Mouse (Mus musculus) G1E (cell line): ENCODE measurements around the gene Zfp710. TPM values are rescaled to one million over a fixed set of nuclear protein-coding genes. Genes with fewer than 3 reads are reported as not detected.

ENCODE experiments used
- ATAC-seq: 2 replicates; pipeline ENCODE4 v1.8.0; 2016; ENCODE audit warnings: mild to moderate bottlenecking; ENCODE audit not compliant: insufficient number of reproducible peaks, poor library complexity, low FRiP score, severe bottlenecking; ENCODE audit errors: extremely low read depth
- DNase-seq: peaks from one replicate; pipeline ENCODE4 v3.0.0; 2012; ENCODE audit warnings: low spot score
- H3K27me3 ChIP-seq: 2 replicates; pipeline ENCODE4 v1.6.1; 2012; ENCODE audit warnings: mild to moderate bottlenecking, low read length, inconsistent platforms; ENCODE audit not compliant: insufficient read depth
- H3K36me3 ChIP-seq: replicated peaks from 2 replicates; pipeline ENCODE3; 2012; ENCODE audit warnings: mild to moderate bottlenecking, inconsistent platforms
- H3K4me1 ChIP-seq: 2 replicates; pipeline ENCODE4 v1.6.1; 2012; ENCODE audit warnings: low read depth, low read length, inconsistent platforms, mixed read lengths; ENCODE audit not compliant: insufficient read depth
- H3K4me3 ChIP-seq: 2 replicates; pipeline ENCODE4 v1.5.1; 2012; ENCODE audit warnings: low read depth, mild to moderate bottlenecking, inconsistent platforms, low read length, moderate library complexity, mixed read lengths
- H3K9me3 ChIP-seq: replicated peaks from 2 replicates; pipeline ENCODE4 v1.6.1; 2012; ENCODE audit warnings: inconsistent platforms
- CTCF ChIP-seq: IDR thresholded peaks from 2 replicates; pipeline ENCODE4 v1.5.1; 2012; ENCODE audit warnings: low read depth, low read length, inconsistent platforms, mixed read lengths
- GATA1 ChIP-seq: IDR thresholded peaks from 2 replicates; pipeline ENCODE4 v1.6.1; 2012; ENCODE audit warnings: borderline replicate concordance, low read length, inconsistent platforms, mixed read lengths
- GATA2 ChIP-seq: IDR thresholded peaks from 2 replicates; pipeline ENCODE4 v1.6.1; 2012; ENCODE audit warnings: low read depth, low read length, inconsistent platforms, borderline replicate concordance
- POLR2AphosphoS5 ChIP-seq: IDR thresholded peaks from 2 replicates; pipeline ENCODE4 v1.6.1; 2012; ENCODE audit warnings: low read depth, low read length, inconsistent platforms; ENCODE audit not compliant: insufficient replicate concordance
- TAL1 ChIP-seq: conservative IDR thresholded peaks from 2 replicates; pipeline ENCODE4 v1.6.1; 2012; ENCODE audit warnings: low read depth, low read length, inconsistent platforms, mixed read lengths
- polyA plus RNA-seq: library from polyadenylated mRNA; stranded (reverse); fragments of >175 nt; gene quantifications from 2 replicates; pipeline ENCODE4 v1.2.3, GENCODE M21; 2012
- total RNA-seq, 2 experiments: library from RNA; stranded (forward) in 1 of 2; stranded (reverse) in 1 of 2; fragments of 200-1000 nt in 1 of 2; fragments of >200 nt in 1 of 2; fragmentation: Nextera tagmentation in 1 of 2; gene quantifications; 2 replicates each; pipeline ENCODE4 v1.2.3; 2014 to 2017

Gene Zfp710
- total and polyA plus RNA-seq, 3 experiments: 10.7 to 53.7 (median 25.1) TPM

GRCm38 (mm10) chr7:80088191-80088590 lies 63.6 kb downstream of the Zfp710 start:
- Histone ChIP-seq H3K36me3 (peaks cover 96% of the 10 kb centered on the region), H3K4me3 (no peak overlapping the region), H3K4me1 (peaks cover 30% of the 10 kb centered on the region), H3K27me3 (no peaks in the 10 kb centered on the region), H3K9me3 (no peaks in the 10 kb centered on the region)
- DNase-seq: no peak
- TF ChIP-seq TAL1: no peak
- no peak for TF ChIP-seq GATA1
- TF ChIP-seq POLR2AphosphoS5: no peak
- TF ChIP-seq GATA2: no peak
- no peak for TF ChIP-seq CTCF
- no peak for ATAC-seq

- no peak overlapping the region for H3K4me3 ChIP-seq
- no peaks in the 10 kb centered on the region for H3K27me3 ChIP-seq
- no peak for DNase-seq
- peaks cover 98% of the 10 kb centered on the region for H3K36me3 ChIP-seq
- no peak for ATAC-seq
- no peaks in the 10 kb centered on the region for H3K9me3 ChIP-seq
- TF ChIP-seq GATA2 (no peak), CTCF (no peak), POLR2AphosphoS5 (no peak), TAL1 (no peak), GATA1 (no peak)
- peaks cover 16% of the 10 kb centered on the region for H3K4me1 ChIP-seq
Measured at GRCm38 (mm10) chr7:80090191-80091003, 65.8 kb downstream of the Zfp710 start.

- Histone ChIP-seq H3K4me1 (peaks cover 13% of the 10 kb centered on the region), H3K36me3 (peaks cover 98% of the 10 kb centered on the region), H3K4me3 (no peak overlapping the region), H3K27me3 (no peaks in the 10 kb centered on the region), H3K9me3 (no peaks in the 10 kb centered on the region)
- no peak for ATAC-seq
- no peak for DNase-seq
- TF ChIP-seq TAL1 (no peak), POLR2AphosphoS5 (no peak), GATA2 (no peak), GATA1 (no peak), CTCF (no peak)
Measured at GRCm38 (mm10) chr7:80091004-80091865, 66.6 kb downstream of the Zfp710 start.

GRCm38 (mm10) chr7:80091866-80092210 lies 67.2 kb downstream of the Zfp710 start:
- Histone ChIP-seq H3K4me1 (peaks cover 13% of the 10 kb centered on the region), H3K4me3 (no peak overlapping the region), H3K9me3 (no peaks in the 10 kb centered on the region), H3K27me3 (no peaks in the 10 kb centered on the region), H3K36me3 (peaks cover 98% of the 10 kb centered on the region)
- DNase-seq (no peak), ATAC-seq (no peak)
- no peak for TF ChIP-seq CTCF
- TF ChIP-seq POLR2AphosphoS5: no peak
- TF ChIP-seq GATA2: no peak
- no peak for TF ChIP-seq GATA1
- TF ChIP-seq TAL1: no peak

GRCm38 (mm10) chr7:80092351-80093046 lies 67.9 kb downstream of the Zfp710 start:
- Histone ChIP-seq H3K4me1 (peaks cover 13% of the 10 kb centered on the region), H3K9me3 (no peaks in the 10 kb centered on the region), H3K4me3 (no peak overlapping the region), H3K27me3 (no peaks in the 10 kb centered on the region), H3K36me3 (peaks cover 98% of the 10 kb centered on the region)
- ATAC-seq: no peak
- TF ChIP-seq GATA2 (no peak), POLR2AphosphoS5 (no peak), TAL1 (no peak), CTCF (no peak), GATA1 (no peak)
- DNase-seq: no peak

GRCm38 (mm10) chr7:80094481-80094880 lies 69.9 kb downstream of the Zfp710 start:
- ATAC-seq (no peak), DNase-seq (no peak)
- Histone ChIP-seq H3K27me3 (no peaks in the 10 kb centered on the region), H3K9me3 (no peaks in the 10 kb centered on the region), H3K36me3 (peaks cover 99% of the 10 kb centered on the region), H3K4me1 (peaks cover 13% of the 10 kb centered on the region), H3K4me3 (no peak overlapping the region)
- TF ChIP-seq POLR2AphosphoS5 (no peak), CTCF (no peak), GATA1 (no peak), GATA2 (no peak), TAL1 (no peak)
